Mouse (Mus musculus): ENCODE measurements around the gene Xntrpc. TPM values are rescaled to one million over a fixed set of nuclear protein-coding genes. Genes with fewer than 3 reads are reported as not detected.

Gene Xntrpc
- total RNA-seq, 2 experiments from 2014 or later, result 0.81 to 0.92 TPM

DNA sequence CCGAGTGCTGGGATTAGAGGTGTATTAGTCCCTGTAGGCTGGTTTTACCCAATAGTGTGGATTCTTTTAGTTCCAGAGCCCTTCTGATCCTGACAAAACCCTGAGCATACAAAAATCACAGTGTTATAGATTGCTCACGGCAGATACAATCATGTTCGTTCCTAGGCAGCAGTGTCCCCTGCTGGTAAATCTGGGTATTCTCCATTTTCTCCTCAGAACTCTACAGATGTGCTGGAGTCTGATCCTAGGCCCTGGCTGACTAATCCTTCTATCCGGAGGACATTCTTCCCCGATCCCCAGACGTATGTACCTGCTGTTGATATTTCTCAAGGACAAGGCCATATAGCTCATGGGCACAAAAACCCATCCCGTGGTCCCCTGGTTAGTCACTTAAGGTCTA, 13.0 kb downstream of the Xntrpc start:
- peak; percentile 32 to 60 for DNase-seq
- intact Hi-C loops (cut with DNase I), result loop anchor here (2.0 to 5.0 kb wide), 2 partner anchors 81 to 160 kb away; no protein-coding TSS in a partner anchor

DNA sequence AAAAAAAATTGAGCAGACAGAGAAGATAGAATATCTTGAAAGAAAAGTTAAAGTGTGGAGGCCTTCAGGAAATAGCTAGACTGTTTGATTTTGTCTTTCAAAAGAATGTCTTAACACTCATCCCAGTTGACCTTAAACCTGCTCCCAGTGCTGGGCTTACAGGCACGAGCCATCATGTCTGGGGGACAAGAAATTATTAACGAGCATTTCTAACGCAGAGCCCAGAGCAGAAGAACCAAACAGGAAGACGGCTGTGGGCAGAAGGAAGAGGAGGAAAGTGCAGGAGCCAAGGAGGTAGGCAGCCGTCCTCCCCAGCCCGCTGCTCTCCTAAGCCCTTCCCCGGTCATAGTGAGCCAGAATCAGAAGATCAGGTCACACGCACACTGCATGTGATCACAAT, 14.8 kb downstream of the Xntrpc start:
- intact Hi-C loops (cut with DNase I), result no loop called here
- no peak for DNase-seq

DNA sequence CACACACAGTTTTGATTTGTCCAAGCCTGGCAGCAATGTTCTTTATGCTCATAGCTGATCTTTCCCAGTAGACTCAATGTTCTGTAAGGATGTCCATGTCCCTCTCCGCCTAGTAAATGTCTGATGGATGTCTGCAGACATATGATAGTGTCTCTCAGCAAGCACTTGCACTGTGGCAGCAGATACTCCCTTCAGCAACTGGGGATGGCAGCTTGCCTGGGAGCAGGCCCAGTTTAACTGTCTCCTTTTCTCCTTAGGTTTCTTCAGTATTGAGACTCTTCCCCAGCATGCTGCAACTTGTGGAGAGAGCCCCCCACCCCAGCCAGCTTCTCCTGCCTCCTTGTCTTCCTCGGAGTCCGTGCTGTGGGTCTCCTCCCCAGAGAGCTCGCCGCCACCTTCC, 16.3 kb downstream of the Xntrpc start:
- DNase-seq, result no peak
- intact Hi-C loops (cut with DNase I), result no loop called here

DNA sequence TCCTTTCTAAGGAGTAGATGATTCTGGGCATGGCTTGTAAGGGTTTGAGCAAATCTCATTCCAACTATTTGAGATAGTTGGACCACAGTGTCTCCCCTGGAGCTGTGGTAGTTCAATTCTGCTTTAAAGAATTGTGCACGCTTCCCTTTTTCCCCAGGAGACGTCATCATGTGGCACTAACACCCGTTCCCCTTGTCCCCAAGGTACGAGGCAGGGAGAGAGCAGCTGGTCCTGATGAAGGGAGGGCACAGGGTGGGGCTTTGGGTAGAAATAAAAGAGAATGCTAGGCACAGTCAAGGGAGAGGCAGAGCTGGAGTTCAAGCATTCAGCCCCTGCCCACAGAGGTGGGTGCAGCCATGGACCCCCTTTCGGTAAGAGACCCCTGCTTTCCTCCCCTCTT, 17.3 kb downstream of the Xntrpc start, which contains the start of gene Trpc2:
Gene Trpc2, plus strand, starts transcription at position 301 of the 400 bp plus-strand sequence.
- intact Hi-C loops (cut with DNase I), result no loop called here
- DNase-seq, result no peak

DNA sequence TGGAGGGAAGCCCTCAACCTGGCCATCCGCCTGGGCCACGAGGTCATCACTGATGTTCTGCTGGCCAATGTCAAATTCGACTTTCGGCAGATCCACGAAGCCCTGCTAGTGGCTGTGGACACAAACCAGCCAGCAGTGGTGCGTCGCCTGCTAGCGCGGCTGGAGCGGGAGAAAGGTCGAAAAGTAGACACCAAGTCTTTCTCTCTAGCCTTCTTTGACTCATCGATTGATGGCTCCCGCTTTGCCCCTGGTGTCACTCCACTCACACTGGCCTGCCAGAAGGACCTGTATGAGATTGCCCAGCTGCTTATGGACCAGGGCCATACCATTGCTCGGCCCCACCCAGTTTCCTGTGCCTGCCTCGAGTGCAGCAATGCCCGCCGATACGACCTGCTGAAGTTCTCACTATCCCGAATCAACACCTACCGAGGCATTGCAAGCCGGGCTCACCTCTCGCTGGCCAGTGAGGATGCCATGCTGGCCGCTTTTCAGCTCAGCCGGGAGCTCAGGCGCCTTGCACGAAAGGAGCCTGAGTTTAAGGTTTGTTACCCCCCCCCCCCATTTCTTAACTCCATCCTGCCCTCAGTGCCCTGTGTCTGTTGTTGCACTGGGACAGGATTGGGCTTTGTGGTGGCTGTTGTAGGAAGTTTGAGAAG, 18.7 kb downstream of the Xntrpc start:
- intact Hi-C loops (cut with DNase I), result no loop called here

DNA sequence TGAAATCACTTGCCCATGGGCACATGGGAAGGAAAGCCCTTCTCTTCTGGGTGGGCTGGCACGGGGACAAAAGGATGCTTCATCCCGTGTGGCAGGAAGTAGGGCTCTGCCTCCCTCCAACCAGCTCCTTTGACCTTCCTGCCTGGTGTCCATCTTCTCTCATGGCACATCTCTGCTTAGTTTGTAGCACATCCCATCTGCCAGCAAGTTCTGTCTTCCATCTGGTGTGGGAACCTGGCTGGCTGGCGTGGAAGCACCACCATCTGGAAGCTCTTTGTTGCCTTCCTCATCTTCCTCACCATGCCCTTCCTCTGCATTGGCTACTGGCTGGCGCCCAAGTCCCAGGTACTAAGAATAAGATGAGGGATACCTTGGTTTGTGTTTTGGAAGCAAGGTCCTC, 21.8 kb downstream of the Xntrpc start:
- no peak for DNase-seq
- intact Hi-C loops (cut with DNase I), result no loop called here

More for the DNA sequence above, 18.7 kb downstream of the Xntrpc start:
- no peak for DNase-seq

DNA sequence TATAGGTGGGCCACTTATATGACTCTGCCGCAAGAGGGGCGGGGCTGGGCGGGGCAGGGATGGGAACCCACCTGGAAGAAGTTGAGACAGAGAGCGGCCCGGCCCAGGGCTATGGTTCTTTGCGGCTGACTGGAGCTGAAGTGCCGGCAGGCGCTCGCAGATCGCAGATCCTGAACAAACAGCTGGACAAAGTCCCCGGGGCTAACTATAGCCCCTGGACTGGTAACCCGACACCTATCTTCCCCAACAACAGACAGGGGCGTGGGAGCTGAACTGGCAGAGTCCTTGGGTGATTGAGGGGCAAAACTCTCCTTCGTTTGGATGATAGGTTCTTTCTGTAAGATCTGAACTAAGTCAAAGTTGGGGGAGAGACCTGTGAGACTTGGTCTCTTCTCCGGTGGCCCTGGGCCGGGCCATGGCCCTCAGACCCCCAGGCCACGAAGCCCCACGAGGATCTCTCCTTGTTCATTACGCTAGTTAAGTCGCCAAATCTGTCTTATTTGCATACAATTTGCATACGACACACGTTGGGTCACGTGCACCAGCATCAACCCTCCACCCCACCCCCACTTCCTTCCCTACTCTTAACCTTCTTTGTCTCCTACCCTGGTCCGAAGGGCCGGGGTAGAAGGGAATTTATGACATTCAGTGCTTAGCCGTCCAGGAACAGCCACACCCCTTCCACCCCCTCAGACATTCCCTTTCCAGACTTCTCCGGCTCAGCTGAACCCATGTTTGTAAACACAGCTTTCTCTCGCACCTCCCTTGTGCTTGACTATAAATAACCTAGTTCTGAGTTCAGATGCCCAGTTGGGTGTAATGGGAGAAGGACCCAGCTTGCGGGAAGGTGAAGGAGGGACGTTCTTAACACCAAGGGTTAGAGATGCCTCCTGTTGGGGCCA, 34.5 kb downstream of the Xntrpc start:
- intact Hi-C loops (cut with DNase I), result no loop called here
- DNase-seq, result peak; percentile 55 to 59

DNA sequence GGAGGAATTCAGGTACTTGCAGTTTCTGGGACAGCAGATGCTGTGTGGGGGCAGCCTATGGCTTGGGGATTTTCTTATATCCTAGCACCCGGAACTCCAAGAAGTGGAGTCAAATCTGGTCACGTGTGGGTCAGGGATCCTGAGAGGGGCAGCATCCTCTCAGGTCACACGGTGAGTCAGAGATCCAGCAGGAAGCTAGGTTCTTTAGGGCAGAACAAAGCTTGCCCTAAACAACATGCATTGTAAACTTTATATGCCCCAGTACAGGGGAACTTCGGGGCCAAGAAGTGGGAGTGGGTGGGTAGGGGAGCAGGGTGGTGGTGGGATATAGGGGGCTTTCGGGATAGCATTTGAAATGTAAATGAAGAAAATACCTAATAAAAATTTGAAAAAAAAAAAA, 35.4 kb downstream of the Xntrpc start:
- intact Hi-C loops (cut with DNase I), result no loop called here
- DNase-seq, result no peak

DNA sequence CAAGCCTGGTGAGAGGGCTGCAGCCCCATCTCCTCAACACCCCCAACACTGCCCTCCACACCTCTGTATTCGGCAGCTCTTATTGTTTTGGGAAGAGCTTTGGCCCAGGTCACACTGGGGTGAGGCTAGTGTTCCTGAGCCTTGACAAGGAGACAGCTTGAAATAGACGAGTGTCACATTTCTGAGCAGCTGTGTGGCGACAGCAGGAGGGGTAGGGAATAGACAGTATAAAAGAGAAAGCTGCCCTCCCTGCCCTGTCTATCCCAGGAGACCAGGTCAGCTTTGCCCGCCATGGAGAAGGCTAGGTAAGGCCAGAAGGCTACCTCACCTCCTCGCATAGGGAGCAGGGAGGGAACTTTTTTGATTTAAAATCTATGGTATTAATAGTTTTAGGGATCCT, 36.0 kb downstream of the Xntrpc start, which contains the start of gene Art1:
Gene Art1, plus strand, starts transcription at position 257 of the 400 bp plus-strand sequence.
- intact Hi-C loops (cut with DNase I), result no loop called here

DNA sequence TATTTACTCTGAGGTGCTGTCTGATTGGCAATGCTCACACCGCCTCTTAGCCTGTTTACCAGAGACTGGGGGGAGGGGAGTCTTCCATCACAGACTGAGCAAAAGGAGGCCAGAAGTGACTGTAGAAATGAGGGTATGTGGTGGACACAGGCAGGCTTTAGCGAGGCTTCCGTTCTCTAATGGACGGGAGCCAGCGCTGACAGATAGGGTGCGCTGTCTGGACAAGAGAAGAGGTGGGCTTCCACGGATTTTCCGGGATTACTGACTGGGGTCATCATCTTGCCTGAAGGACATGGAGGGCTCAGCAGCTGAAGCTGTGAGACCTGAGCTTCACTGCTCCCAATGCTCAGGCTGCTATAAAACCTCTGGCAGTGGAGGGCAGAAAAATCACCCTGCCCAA, 36.7 kb downstream of the Xntrpc start:
- intact Hi-C loops (cut with DNase I), result no loop called here
- peak in 1 of 2 experiments; percentile 40 for DNase-seq

More for the DNA sequence above, 36.0 kb downstream of the Xntrpc start, which contains the start of gene Art1:
- DNase-seq, result peak; percentile 40 to 42

DNA sequence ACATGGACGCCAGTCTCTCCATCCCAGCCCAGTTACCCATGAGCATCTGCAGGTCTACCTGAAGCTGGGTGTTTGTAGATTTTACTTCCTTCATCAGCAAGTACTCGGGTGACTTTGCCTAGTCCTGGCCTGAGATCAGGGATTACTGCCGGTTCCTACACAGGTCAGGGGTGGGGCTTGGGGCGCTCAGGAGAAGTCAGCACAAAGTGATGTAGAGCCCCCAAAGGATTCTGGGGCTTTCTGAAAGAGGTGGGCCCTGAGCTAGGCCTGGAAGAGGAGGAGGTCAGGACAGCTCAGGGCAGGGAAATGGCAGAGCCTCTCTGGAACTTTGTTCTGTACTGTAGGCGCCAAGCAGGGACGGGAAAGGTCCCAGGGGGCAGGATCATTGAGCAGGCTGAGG, 37.2 kb downstream of the Xntrpc start:
- intact Hi-C loops (cut with DNase I), result no loop called here
- peak; percentile 28 to 33 for DNase-seq

DNA sequence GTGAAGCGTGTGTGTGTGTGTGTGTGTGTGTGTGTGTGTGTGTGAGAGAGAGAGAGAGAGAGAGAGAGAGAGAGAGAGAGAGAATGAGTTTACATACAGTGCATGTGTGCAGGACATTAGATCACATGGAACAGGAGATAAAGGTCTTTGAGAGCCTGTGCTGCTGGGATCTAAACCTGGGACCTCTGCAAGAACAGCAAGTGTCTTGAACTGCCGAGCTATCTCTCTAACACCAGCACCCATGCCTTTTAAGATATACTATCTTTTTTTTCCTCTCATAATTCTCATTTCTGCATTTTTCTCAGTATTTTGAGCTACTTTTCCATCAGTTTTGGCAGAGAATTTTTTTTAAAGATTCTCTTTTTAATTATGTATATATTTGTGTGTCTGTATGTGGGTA, 38.0 kb downstream of the Xntrpc start:
- no peak for DNase-seq
- intact Hi-C loops (cut with DNase I), result no loop called here

DNA sequence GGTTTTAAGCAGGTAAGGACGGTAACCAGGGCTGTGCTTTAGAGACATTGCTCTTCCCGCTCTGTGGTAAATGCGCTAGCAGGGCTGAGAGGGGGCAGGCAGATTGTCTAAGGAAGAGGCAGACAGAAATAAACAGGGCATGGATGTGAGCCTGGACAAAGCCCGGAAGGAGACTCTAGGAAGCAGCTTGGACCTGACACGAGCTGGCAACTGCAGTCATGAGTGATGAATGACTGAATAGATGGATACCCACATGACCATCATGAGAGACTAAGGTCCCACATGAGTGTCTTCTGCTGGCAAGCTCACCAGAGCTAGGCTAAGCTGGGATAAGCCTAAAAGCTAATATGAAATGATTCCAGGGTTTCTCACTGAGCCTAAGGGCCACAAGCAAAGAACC, 38.6 kb downstream of the Xntrpc start:
- peak in 1 of 2 experiments; percentile 11 for DNase-seq
- intact Hi-C loops (cut with DNase I), result no loop called here

DNA sequence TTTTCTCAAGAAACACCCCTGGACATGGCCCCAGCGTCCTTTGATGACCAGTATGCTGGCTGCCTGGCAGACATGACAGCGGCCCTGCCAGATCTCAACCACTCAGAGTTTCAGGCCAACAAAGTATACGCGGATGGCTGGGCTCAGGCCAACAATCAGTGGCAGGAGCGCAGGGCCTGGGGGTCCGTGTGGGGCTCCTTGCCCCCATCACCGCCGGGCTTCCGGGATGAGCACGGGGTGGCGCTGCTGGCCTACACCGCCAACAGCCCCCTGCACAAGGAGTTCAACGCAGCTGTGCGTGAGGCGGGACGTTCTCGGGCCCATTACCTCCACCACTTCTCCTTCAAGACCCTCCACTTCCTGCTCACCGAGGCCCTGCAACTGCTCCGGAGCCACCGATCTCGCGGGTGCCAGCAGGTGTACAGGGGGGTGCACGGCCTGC, 41.2 kb downstream of the Xntrpc start:
- peak; percentile 60 to 64 for DNase-seq
- intact Hi-C loops (cut with DNase I), result no loop called here

DNA sequence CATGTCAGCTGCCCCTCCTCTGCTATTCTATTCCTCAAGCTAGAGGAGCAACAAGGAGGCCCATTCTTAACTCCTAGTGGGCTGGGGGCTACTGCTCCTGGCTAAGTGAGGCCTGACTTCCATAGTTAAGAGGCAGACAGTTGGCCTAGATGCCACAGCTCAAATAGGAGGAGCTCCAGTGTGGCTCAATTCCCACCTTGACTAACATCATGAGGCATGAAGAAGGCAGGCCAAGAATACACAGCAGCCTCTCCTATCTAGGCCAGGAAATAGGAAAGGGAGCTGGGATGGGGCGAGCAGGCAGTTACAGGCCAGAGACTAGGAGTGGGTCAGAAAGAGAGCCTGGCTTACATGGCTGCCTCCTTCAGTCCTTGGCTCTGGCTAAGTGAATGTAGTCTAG, 42.7 kb downstream of the Xntrpc start:
- DNase-seq, result peak; percentile 17 to 22
- intact Hi-C loops (cut with DNase I), result no loop called here

DNA sequence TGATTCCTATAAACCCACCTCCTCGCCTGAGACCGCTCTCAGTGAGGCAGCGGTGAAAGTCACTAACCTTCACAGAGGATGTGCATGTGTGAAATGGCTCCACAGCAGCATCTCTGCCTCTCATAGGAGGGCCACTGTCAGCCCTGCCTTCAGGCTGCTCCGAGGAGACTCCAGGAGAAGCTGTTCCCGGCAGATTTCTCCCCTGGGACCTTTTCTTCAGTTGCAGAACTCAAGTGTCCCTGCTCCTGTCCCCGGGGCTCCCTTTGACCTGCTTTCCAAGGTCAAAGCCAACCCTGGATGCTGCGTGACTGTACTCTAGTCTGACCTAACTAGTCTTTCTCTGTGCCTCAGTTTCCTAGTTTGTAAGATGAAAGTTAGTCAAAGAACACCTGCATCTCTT, 43.7 kb downstream of the Xntrpc start, which contains the start of gene Art5:
Gene Art5, minus strand, starts transcription at position 319 of the 400 bp plus-strand sequence.
- intact Hi-C loops (cut with DNase I), result no loop called here
- DNase-seq, result no peak

DNA sequence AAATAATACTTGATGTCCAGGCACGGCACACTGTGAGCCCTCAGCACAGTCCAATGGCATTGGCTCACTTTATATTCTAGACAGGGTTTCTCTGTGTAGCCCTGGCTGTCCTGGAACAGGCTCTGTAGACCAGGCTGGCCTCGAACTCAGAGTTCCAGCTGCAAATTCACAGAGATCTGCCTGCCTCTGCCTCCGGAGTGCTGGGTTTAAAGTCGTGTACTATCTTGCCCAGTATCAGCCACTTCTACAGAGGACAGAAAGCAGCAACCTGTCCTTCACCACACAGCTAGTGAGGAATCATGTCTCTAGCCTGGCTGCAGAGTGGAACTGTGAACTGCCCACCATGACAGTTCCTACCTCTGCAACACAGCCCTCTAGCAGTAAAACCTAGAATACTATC, 44.2 kb downstream of the Xntrpc start:
- no peak for DNase-seq
- intact Hi-C loops (cut with DNase I), result no loop called here

DNA sequence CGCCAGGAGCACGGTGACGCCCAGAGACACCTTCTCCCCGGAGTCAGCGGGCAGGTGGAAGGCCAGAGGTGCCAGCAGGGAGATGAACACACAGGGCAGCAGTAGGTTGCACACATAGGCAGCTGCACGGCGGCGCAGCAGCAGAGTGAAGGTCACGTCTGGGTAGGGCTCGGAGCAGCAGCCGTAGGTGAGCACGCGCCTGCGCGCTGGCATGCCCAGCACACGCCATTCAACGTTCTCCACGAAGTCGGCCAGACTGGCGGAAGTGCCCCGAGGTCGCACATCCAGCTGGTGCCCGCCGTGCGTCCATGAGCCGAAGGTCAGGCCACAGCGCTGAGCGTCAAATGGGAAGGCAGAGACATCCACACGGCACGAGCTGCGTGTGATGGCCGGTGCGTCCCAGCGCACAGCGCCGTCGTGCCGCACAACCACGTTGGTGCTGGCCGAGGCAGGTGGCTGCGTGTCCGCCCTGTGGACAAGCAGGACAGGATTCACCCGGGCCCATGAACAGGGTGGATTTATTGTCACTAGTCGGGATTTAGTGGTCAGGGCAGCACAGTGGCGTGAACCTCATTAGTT, 47.7 kb downstream of the Xntrpc start:
- intact Hi-C loops (cut with DNase I), result no loop called here
- no peak for DNase-seq

DNA sequence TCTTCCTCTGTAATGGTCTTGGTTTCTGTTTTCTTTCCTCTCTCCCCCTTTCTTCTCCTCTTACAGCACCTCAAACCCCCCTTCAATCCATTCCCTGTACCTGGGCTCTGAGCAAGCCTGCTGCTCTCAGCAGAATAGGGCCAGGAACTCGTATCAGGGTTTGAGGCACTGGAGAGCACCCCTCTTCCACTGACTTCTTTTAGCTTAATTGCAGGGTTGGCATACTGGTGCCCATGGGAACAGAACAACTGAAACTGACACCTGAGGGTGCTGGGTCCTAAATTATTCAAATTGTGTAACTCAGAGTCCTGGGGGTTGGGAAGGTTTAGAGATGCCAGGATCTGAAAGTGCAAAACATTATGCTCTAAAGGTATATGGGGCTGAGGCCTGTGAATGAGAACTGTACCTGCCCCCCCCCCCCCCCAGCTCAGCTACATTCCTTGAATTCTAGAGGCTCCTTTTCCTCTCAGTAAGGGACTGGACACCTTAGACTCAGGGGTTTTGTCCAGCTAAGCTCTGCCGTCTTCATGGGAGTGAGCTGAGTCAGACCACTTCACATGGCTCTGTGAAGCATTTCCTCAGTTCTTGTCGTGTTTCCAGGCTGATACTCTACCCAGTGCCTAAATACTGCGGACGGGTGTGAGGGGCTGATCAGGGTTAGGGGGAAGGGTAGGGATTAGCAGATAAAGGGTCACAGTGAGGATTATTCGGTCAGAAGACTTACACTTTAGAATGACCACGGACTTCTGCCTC, 51.2 kb downstream of the Xntrpc start, which contains the start of gene Chrna10:
Gene Chrna10, minus strand, starts transcription at position 250 of the 753 bp plus-strand sequence.
- DNase-seq, result no peak
- intact Hi-C loops (cut with DNase I), result no loop called here

DNA sequence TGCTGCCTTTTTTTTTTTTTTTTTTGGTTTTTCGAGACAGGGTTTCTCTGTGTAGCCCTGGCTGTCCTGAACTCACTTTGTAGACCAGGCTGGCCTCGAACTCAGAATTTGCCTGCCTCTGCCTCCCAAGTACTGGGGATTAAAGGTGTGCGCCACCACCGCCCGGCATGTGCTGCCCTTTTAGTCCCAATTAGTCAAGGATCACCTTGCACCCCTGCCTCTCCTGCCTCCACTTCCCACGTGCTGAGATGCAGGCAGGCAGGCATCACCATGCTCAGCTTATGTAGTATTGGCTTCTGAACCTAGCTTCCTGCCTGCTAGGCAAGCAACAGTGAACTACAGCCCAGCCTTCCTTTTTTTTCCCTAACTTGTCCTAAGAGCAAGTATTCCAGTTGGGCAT, 51.9 kb downstream of the Xntrpc start:
- intact Hi-C loops (cut with DNase I), result no loop called here
- no peak for DNase-seq

Data from heart, postnatal 10 days (tissue).